Mouse (Mus musculus): ENCODE results near the gene Pbx1.

GRCm38 (mm10) chr1:168118077-168118476, 314.0 kb downstream of the Pbx1 start:
- TF ChIP-seq GATA1 (IDR thresholded peaks at IDR 0.05; ENCODE audit: borderline replicate concordance, low read length) (no peak), FLI1 (IDR thresholded peaks at IDR 0.05; ENCODE audit: low read length) (no peak)
